In genomic region chr5:74196307-74196618, GRCm38 (mm10) we compare ENCODE assay signal across 8 mouse cellular contexts. TPM values are rescaled to one million over a fixed set of nuclear protein-coding genes. Genes with fewer than 3 reads are reported as not detected.
DNase-seq lines count a peak whose midpoint lies in the region; ATAC-seq lines count a peak whose summit lies in the region.

No protein-coding gene starts in this region.

- peak; percentile 75 for DNase-seq in embryo, embryonic 10.5 days (ENCODE audit: low spot score)
- no peak for DNase-seq in embryo, embryonic 10 days (ENCODE audit: low spot score)
- no peak for DNase-seq in forebrain, embryonic 11.5 days (ENCODE audit: low spot score)
- peak; percentile 66 for DNase-seq in kidney, adult 11 months
- DNase-seq in left cerebral cortex, adult 18-20 months (ENCODE audit: low spot score in 2 of 2), result no peak
- DNase-seq in left cerebral cortex, adult 8-10 months (ENCODE audit: low spot score in 2 of 2), result no peak

- peaks cover 2% of the 10 kb centered on the region; the same call in 1 of the 2 replicates for H3K4me1 ChIP-seq in forebrain, embryonic 11.5 days (replicated peaks; ENCODE audit: control insufficient read depth, insufficient read depth, low read length)
- peaks cover 59% of the 10 kb centered on the region for H3K4me1 ChIP-seq in lung, embryonic 15.5 days
- H3K4me1 ChIP-seq in stomach, embryonic 15.5 days, result peaks cover 32% of the 10 kb centered on the region

- no peaks in the 10 kb centered on the region for H3K9me3 ChIP-seq in forebrain, embryonic 11.5 days (ENCODE audit: control insufficient read depth, low read length)
- H3K9me3 ChIP-seq in lung, embryonic 15.5 days, result no peaks in the 10 kb centered on the region
- H3K9me3 ChIP-seq in stomach, embryonic 15.5 days, result no peaks in the 10 kb centered on the region

- peak overlapping the region; percentile 82 for H3K4me3 ChIP-seq in forebrain, embryonic 11.5 days (ENCODE audit: low read depth, low read length)
- peak overlapping the region; percentile 97 for H3K4me3 ChIP-seq in lung, embryonic 15.5 days
- H3K4me3 ChIP-seq in stomach, embryonic 15.5 days (replicated peaks), result peak overlapping the region; percentile 97

- H3K27ac ChIP-seq in forebrain, embryonic 11.5 days (ENCODE audit: low read depth, low read length), result no peak overlapping the region
- H3K27ac ChIP-seq in lung, embryonic 15.5 days, result peak overlapping the region; percentile 92
- peak overlapping the region; percentile 35; the same call in 1 of the 2 replicates for H3K27ac ChIP-seq in stomach, embryonic 15.5 days

- ATAC-seq in forebrain, embryonic 11.5 days (replicated peaks; ENCODE audit: low FRiP score), result no peak
- ATAC-seq in lung, embryonic 15.5 days (ENCODE audit: borderline replicate concordance, extremely low read depth, low FRiP score, low TSS enrichment), result no peak
- no peak for ATAC-seq in stomach, embryonic 15.5 days (ENCODE audit: insufficient read depth, low FRiP score, low read depth)

- no peaks in the 10 kb centered on the region for H3K27me3 ChIP-seq in forebrain, embryonic 11.5 days (ENCODE audit: control insufficient read depth, insufficient read depth, low read length)
- H3K27me3 ChIP-seq in lung, embryonic 15.5 days, result no peaks in the 10 kb centered on the region
- H3K27me3 ChIP-seq in stomach, embryonic 15.5 days (replicated peaks), result no peaks in the 10 kb centered on the region

- H3K4me2 ChIP-seq in forebrain, embryonic 11.5 days (ENCODE audit: low read depth, low read length, severe bottlenecking), result peak overlapping the region; percentile 93
- peak overlapping the region; percentile 97 for H3K4me2 ChIP-seq in lung, embryonic 15.5 days
- peak overlapping the region; percentile 98 for H3K4me2 ChIP-seq in stomach, embryonic 15.5 days

- peak overlapping the region; percentile 14; the same call in 1 of the 2 replicates for H3K9ac ChIP-seq in forebrain, embryonic 11.5 days (ENCODE audit: low read length)
- H3K9ac ChIP-seq in lung, embryonic 15.5 days, result peak overlapping the region; percentile 30
- no peak overlapping the region for H3K9ac ChIP-seq in stomach, embryonic 15.5 days

- 2% methylated on average over 4 of the region's 4 CpGs for WGBS in forebrain, embryonic 11.5 days
- 4% methylated on average over 4 of the region's 4 CpGs for WGBS in lung, embryonic 15.5 days
- 4% methylated on average over 4 of the region's 4 CpGs for WGBS in stomach, embryonic 15.5 days

- peaks cover 2% of the 10 kb centered on the region; the same call in 1 of the 2 replicates for H3K36me3 ChIP-seq in forebrain, embryonic 11.5 days (ENCODE audit: control insufficient read depth, insufficient read depth, low read length)
- H3K36me3 ChIP-seq in lung, embryonic 15.5 days, result peaks cover 29% of the 10 kb centered on the region; the same call in 1 of the 2 replicates
- 0 out of 2 replicates have a peak, but pooled peaks cover 5% of the 10 kb centered on the region for H3K36me3 ChIP-seq in stomach, embryonic 15.5 days

RNA-seq across cellular contexts. Expression of gene Rasl11b, which starts 1.2 kb away (rescaled TPM):
- 28.0 and 28.8 TPM in 2 replicates for polyA plus RNA-seq in forebrain, embryonic 11.5 days (2014; fragmentation: Nextera tagmentation; extraction: Ambion mirVana)
- polyA plus RNA-seq in lung, embryonic 15.5 days (2015; fragmentation: Nextera tagmentation; extraction: Ambion mirVana), result 150 and 154 TPM in 2 replicates
- polyA plus RNA-seq in stomach, embryonic 15.5 days (2015; fragmentation: Nextera tagmentation; extraction: Ambion mirVana), result 47.9 and 50.3 TPM in 2 replicates
- 10 to 100 TPM; 73.7 to 85.4 TPM for total RNA-seq in left cerebral cortex, adult 18-20 months (2021)
- total RNA-seq in left cerebral cortex, adult 8-10 months (2022), result 100 to 1,000 TPM in 1 of 4 experiments, 10 to 100 TPM in 3; 69.2 to 106 (median 80.9) TPM

Comparison
In these comparisons a context has a peak if more than half of its experiments do, and no peak if none do; other contexts are left out.
1. DNase-seq: peak in embryo, embryonic 10.5 days (single experiment) and kidney, adult 11 months (single experiment); none in embryo, embryonic 10 days (single experiment), forebrain, embryonic 11.5 days (single experiment), left cerebral cortex, adult 18-20 months (0 of 2) and left cerebral cortex, adult 8-10 months (0 of 2).
2. Peak in every context shown above with its lines, with median percentiles within 50 percentile points of each other: H3K4me2 ChIP-seq and H3K4me3 ChIP-seq.